Mouse (Mus musculus) olfactory bulb, adult 2 months (tissue): ENCODE data around the gene Exosc7. TPM values are rescaled to one million over a fixed set of nuclear protein-coding genes. Genes with fewer than 3 reads are reported as not detected.
A peak's percentile ranks its signal among the peaks of the same experiment; 100 is the strongest.

Source experiments
- H3K27ac ChIP-seq: fragments of 200-500 bp; 2 replicates; pipeline ENCODE4 v1.5.1; 2012; ENCODE audit warnings: low read depth, low read length; ENCODE audit not compliant: insufficient read depth
- H3K4me1 ChIP-seq: fragments of 200-500 bp; 2 replicates; pipeline ENCODE4 v1.6.1; 2012; ENCODE audit warnings: low read length; ENCODE audit not compliant: control insufficient read depth, insufficient read depth
- H3K4me3 ChIP-seq: fragments of 200-500 bp; 2 replicates; pipeline ENCODE4 v1.5.1; 2012; ENCODE audit warnings: mild to moderate bottlenecking, low read depth, low read length, moderate library complexity; ENCODE audit not compliant: insufficient read depth
- CTCF ChIP-seq: fragments of 200-500 bp; IDR thresholded peaks from 2 replicates; pipeline ENCODE4 v1.5.1; 2012; ENCODE audit warnings: low read depth, mild to moderate bottlenecking, low read length, moderate library complexity; ENCODE audit not compliant: insufficient read depth
- POLR2A ChIP-seq: fragments of 200-500 bp; IDR thresholded peaks from 2 replicates; pipeline ENCODE4 v1.6.1; 2012; ENCODE audit warnings: mild to moderate bottlenecking, low read depth, low read length, moderate library complexity; ENCODE audit not compliant: insufficient read depth
- WGBS: fragments of 180-500 bp; shearing (Covaris S2); methylation state at CpG from one replicate; pipeline ENCODE4 v1.1.7; 2018; 5-methylcytosine and 5-hydroxymethylcytosine counted together
- polyA plus RNA-seq: library from polyadenylated mRNA; stranded (reverse); fragments of >200 nt; gene quantifications from 2 replicates; pipeline ENCODE4 v1.2.4, GENCODE M21; 2012; ENCODE audit warnings: low replicate concordance; ENCODE audit not compliant: missing spikeins, insufficient read depth, insufficient read length

The Exosc7 gene
- polyA plus RNA-seq = 561 TPM in 1 of 2 replicates, not detected in the other

GRCm38 (mm10) chr9:123112805-123113521 is at the start of gene Exosc7, which contains the start of gene Zdhhc3:
TSS of gene Exosc7 (plus strand) at chr9:123113215.
TSS of gene Zdhhc3 (minus strand) at chr9:123113205.
- Histone ChIP-seq H3K27ac (peak within 1 kb of the TSS; percentile 80), H3K4me3 (peak within 1 kb of the TSS; percentile 93), H3K4me1 (peaks cover 3% of the 10 kb centered on the region; the same call in 1 of the 2 replicates)
- under 1% methylated on average over 79 of the region's 79 CpGs for WGBS
- TF ChIP-seq POLR2A (peak; percentile 95), CTCF (no peak)

GRCm38 (mm10) chr9:123079149-123079548 is 33.9 kb upstream of the Exosc7 start:
- Histone ChIP-seq H3K4me1 (0 out of 2 replicates have a peak, but pooled peaks cover 4% of the 10 kb centered on the region), H3K4me3 (no peak overlapping the region), H3K27ac (no peak overlapping the region)
- no peak for TF ChIP-seq CTCF
- no peak for TF ChIP-seq POLR2A
- WGBS = 94% methylated on average over 5 of the region's 5 CpGs

GRCm38 (mm10) chr9:123080355-123080754 is 32.7 kb upstream of the Exosc7 start:
- 74% methylated on average over 7 of the region's 7 CpGs for WGBS
- Histone ChIP-seq H3K27ac (no peak overlapping the region), H3K4me3 (no peak overlapping the region), H3K4me1 (0 out of 2 replicates have a peak, but pooled peaks cover 4% of the 10 kb centered on the region)
- no peak for TF ChIP-seq CTCF
- no peak for TF ChIP-seq POLR2A

GRCm38 (mm10) chr9:123080796-123081195 is 32.2 kb upstream of the Exosc7 start:
- H3K27ac ChIP-seq = no peak overlapping the region
- no peak for TF ChIP-seq CTCF
- TF ChIP-seq POLR2A = no peak
- no peak overlapping the region for H3K4me3 ChIP-seq
- WGBS = 78% methylated on average over 1 of the region's 1 CpGs
- 0 out of 2 replicates have a peak, but pooled peaks cover 4% of the 10 kb centered on the region for H3K4me1 ChIP-seq

GRCm38 (mm10) chr9:123085373-123085772 is 27.6 kb upstream of the Exosc7 start:
- H3K27ac ChIP-seq = no peak overlapping the region
- TF ChIP-seq CTCF = no peak
- TF ChIP-seq POLR2A = no peak
- H3K4me3 ChIP-seq = no peak overlapping the region
- H3K4me1 ChIP-seq = 0 out of 2 replicates have a peak, but pooled peaks cover 2% of the 10 kb centered on the region
- WGBS = 87% methylated on average over 1 of the region's 1 CpGs

- Histone ChIP-seq H3K4me3 (no peak overlapping the region), H3K27ac (no peak overlapping the region), H3K4me1 (no peaks in the 10 kb centered on the region)
- 82% methylated on average over 3 of the region's 3 CpGs for WGBS
- no peak for TF ChIP-seq POLR2A
- TF ChIP-seq CTCF = no peak
Observed at GRCm38 (mm10) chr9:123087558-123087957, 25.5 kb upstream of the Exosc7 start.

GRCm38 (mm10) chr9:123090844-123091243 is 22.2 kb upstream of the Exosc7 start:
- Histone ChIP-seq H3K4me3 (no peak overlapping the region), H3K27ac (no peak overlapping the region), H3K4me1 (no peaks in the 10 kb centered on the region)
- TF ChIP-seq CTCF = no peak
- no peak for TF ChIP-seq POLR2A
- WGBS = 89% methylated on average over 4 of the region's 4 CpGs

GRCm38 (mm10) chr9:123099631-123100455 is 13.2 kb upstream of the Exosc7 start:
- no peak overlapping the region for H3K27ac ChIP-seq
- TF ChIP-seq CTCF (no peak), POLR2A (no peak)
- no peaks in the 10 kb centered on the region for H3K4me1 ChIP-seq
- 95% methylated on average over 16 of the region's 16 CpGs for WGBS
- H3K4me3 ChIP-seq = no peak overlapping the region

GRCm38 (mm10) chr9:123103425-123103824 is 9.6 kb upstream of the Exosc7 start:
- TF ChIP-seq POLR2A (no peak), CTCF (no peak)
- no peak overlapping the region for H3K4me3 ChIP-seq
- H3K4me1 ChIP-seq = no peaks in the 10 kb centered on the region
- no peak overlapping the region for H3K27ac ChIP-seq
